Mouse (Mus musculus): ENCODE measurements around the gene Enpp1. TPM values are rescaled to one million over a fixed set of nuclear protein-coding genes. Genes with fewer than 3 reads are reported as not detected.

Gene Enpp1
- polyA plus RNA-seq, 2 experiments from 2014 or later: 12.1 to 13.2 TPM

GRCm38 (mm10) chr10:24596003-24596868 lies 115.7 kb downstream of the Enpp1 start:
- no peak for ATAC-seq

- no peak for ATAC-seq
Measured at GRCm38 (mm10) chr10:24595250-24596002, 116.5 kb downstream of the Enpp1 start, which contains the start of gene Ccn2. Gene Ccn2, plus strand, starts transcription at chr10:24595442.

GRCm38 (mm10) chr10:24593556-24593955 lies 118.4 kb downstream of the Enpp1 start:
- ATAC-seq: no peak

GRCm38 (mm10) chr10:24592969-24593368 lies 119.0 kb downstream of the Enpp1 start:
- ATAC-seq: no peak

- ATAC-seq: no peak
Measured at GRCm38 (mm10) chr10:24592318-24592717, 119.6 kb downstream of the Enpp1 start.

GRCm38 (mm10) chr10:24591741-24592140 lies 120.2 kb downstream of the Enpp1 start:
- ATAC-seq: peak; percentile 61

- peak; percentile 53 for ATAC-seq
Measured at GRCm38 (mm10) chr10:24591136-24591535, 120.8 kb downstream of the Enpp1 start.

GRCm38 (mm10) chr10:24590546-24590945 lies 121.4 kb downstream of the Enpp1 start:
- ATAC-seq: no peak

- no peak for ATAC-seq
Measured at GRCm38 (mm10) chr10:24589238-24589637, 122.7 kb downstream of the Enpp1 start.

GRCm38 (mm10) chr10:24588824-24589223 lies 123.1 kb downstream of the Enpp1 start:
- ATAC-seq: no peak

Other genes starting within 250 kb of the Enpp1 start
- not detected for gene Ccn2, start 116.7 kb downstream of the Enpp1 start, polyA plus RNA-seq (2017; shearing (Covaris generic))
- gene Enpp3, start 130.7 kb upstream of the Enpp1 start, polyA plus RNA-seq (2017; shearing (Covaris generic)): under 1 TPM in 1 of 2 experiments, not detected in 1; 0.08 TPM
- 10 to 100 TPM; 18.4 to 22.6 TPM for gene Med23, start 157.8 kb upstream of the Enpp1 start, polyA plus RNA-seq (2017; shearing (Covaris generic))
- 1 to 10 TPM; 1.2 TPM for gene Arg1, start 215.3 kb upstream of the Enpp1 start, polyA plus RNA-seq (2017; shearing (Covaris generic))

All from activated CD4-positive, CD25-positive, alpha-beta regulatory T cell, adult 4 months (primary cell).